Mouse (Mus musculus) left cerebral cortex, postnatal 25 days (tissue): ENCODE data around the gene Cdh26. TPM values are rescaled to one million over a fixed set of nuclear protein-coding genes. Genes with fewer than 3 reads are reported as not detected.

Experiments
- DNase-seq, 2 experiments: peaks; one replicate each; pipeline ENCODE4 v3.0.0; 2022; ENCODE audit warnings: low spot score in 2 of 2, mixed read lengths in 1 of 2
- intact Hi-C: fragments of 180-260 bp; cut with DNase I; formaldehyde crosslinking; loops from one replicate; pipeline ENCODE4 v1.15.1; 2025
- total RNA-seq, 2 experiments: library from RNA; stranded (reverse); gene quantifications; 2 replicates each; pipeline ENCODE4 v1.2.3; 2021

Gene Cdh26
- total RNA-seq, 2 experiments from 2014 or later: 0.37 TPM; not detected in 1

GRCm38 (mm10) chr2:178497900-178498299 lies 67.6 kb downstream of the Cdh26 start:
- intact Hi-C loops: no loop called here
- no peak for DNase-seq

DNA sequence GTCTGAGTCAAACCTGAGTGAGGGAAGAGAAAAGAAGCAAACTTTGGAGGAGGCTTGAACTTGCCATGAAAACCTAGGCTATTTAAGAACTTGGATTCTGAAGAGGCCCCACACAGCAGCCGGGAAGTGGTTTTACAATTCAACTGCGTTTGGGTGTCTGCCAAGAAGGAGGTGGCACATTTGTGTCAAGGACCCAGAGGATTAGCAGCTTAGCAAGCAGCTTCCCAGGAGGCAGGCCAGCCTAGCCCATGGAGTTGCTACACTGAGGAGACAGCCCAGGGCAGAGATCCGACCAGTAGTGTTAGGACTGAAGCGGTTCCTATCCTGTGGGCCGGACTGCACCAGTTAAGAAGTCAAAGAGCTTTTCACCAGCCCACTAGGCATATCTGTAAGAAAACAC lies 68.1 kb downstream of the Cdh26 start:
- intact Hi-C loops: no loop called here
- peak; percentile 26 to 71 for DNase-seq

- intact Hi-C loops: loop anchor here (10.0 kb wide), 2 partner anchors 252 to 382 kb away; no protein-coding TSS in a partner anchor
- DNase-seq: no peak
Observed at GRCm38 (mm10) chr2:178502469-178502868, 72.1 kb downstream of the Cdh26 start.

GRCm38 (mm10) chr2:178506056-178506455 lies 75.7 kb downstream of the Cdh26 start:
- DNase-seq: peak in 1 of 2 experiments; percentile 35
- intact Hi-C loops: loop anchor here (5.0 to 10.0 kb wide), 5 partner anchors 79 to 1371 kb away; no protein-coding TSS in a partner anchor

DNA sequence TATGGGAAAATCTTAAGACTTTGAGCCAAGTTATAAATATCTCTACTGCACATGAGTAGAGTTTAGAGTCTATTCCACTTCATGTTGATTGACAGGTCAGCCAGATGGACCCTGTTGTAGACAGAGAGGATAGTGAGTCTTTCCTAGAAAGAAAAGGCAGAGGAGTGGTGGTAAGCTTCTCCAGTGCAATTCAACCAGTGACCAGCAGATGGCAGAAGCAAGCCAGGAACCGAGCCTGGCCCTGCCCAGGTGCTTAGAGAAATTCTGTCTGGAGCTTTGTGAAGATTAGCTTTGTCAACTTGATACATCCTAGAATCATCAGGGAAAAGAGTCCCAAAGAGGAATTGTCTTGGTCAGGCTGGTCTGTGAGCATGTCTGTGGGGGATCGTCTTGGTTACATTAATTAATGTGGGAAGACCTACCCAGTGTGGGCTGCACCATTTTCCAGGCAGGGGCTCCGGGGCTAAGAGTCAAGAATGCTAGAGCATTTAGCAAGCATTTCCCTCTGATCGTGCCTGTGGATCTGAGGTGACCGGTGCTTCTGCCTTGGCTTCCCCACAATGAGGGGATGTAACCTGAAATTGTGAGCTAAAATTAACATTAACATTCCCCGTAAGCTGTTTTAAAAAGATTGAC lies 77.2 kb downstream of the Cdh26 start:
- DNase-seq: peak; percentile 81 to 85
- intact Hi-C loops: loop anchor here (2.0 to 10.0 kb wide), 6 partner anchors 80 to 1370 kb away; no protein-coding TSS in a partner anchor

GRCm38 (mm10) chr2:178508279-178508678 lies 77.9 kb downstream of the Cdh26 start:
- intact Hi-C loops: loop anchor here (2.0 to 10.0 kb wide), 6 partner anchors 81 to 1369 kb away; no protein-coding TSS in a partner anchor
- DNase-seq: no peak

GRCm38 (mm10) chr2:178513043-178513442 lies 82.7 kb downstream of the Cdh26 start:
- intact Hi-C loops: no loop called here
- DNase-seq: no peak

- intact Hi-C loops: no loop called here
Observed at GRCm38 (mm10) chr2:178513636-178514071, 83.3 kb downstream of the Cdh26 start.

GRCm38 (mm10) chr2:178516421-178516820 lies 86.1 kb downstream of the Cdh26 start:
- intact Hi-C loops: no loop called here
- DNase-seq: no peak

More at GRCm38 (mm10) chr2:178513636-178514071, 83.3 kb downstream of the Cdh26 start:
- DNase-seq: peak; percentile 29 to 39

GRCm38 (mm10) chr2:178516941-178517340 lies 86.6 kb downstream of the Cdh26 start:
- intact Hi-C loops: no loop called here

GRCm38 (mm10) chr2:178519321-178519720 lies 89.0 kb downstream of the Cdh26 start:
- intact Hi-C loops: no loop called here
- no peak for DNase-seq

More at GRCm38 (mm10) chr2:178516941-178517340, 86.6 kb downstream of the Cdh26 start:
- DNase-seq: no peak

GRCm38 (mm10) chr2:178520216-178520615 lies 89.9 kb downstream of the Cdh26 start:
- no peak for DNase-seq
- intact Hi-C loops: no loop called here

- no peak for DNase-seq
- intact Hi-C loops: no loop called here
Observed at GRCm38 (mm10) chr2:178522331-178522730, 92.0 kb downstream of the Cdh26 start.

DNA sequence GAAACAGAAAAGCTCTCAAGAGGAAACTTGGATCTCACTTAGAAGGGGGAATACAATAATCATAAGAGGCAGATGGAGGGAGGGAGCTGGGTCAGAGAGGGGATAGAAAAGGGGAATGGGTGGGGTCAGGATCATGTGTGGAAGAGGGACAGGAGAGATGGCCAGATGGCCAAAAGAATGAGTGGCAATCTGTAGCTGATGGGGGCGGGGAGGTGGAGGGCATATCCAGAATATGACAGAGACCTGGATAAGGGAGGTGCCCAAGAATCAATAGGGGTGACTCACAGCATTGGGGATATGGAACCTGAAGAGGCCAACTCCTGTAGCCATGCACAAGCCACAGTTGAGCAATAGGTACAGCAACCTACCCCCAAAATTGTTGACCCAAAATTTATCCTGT lies 92.5 kb downstream of the Cdh26 start:
- no peak for DNase-seq

DNA sequence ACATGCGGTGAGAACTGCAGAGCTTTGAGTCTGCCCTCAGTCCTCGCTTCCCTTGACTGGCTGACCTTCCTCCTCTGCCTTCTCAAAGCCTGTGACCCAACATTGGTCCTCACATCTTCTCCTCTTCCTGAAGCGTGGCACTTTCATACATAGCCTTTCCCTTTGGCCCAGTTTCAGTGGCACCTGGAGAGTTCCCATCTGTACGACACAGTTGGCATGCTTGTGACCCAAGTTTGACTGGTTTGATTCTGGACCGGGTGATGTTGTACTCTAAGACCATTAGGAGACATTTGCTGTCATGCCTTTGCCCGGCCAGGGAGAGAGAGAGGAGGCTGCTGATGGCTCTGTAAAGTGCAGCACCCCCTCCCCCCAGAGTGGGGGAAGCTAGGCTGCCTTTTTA lies 96.4 kb downstream of the Cdh26 start:
- intact Hi-C loops: no loop called here

More for the DNA sequence above, 92.5 kb downstream of the Cdh26 start:
- intact Hi-C loops: no loop called here

DNA sequence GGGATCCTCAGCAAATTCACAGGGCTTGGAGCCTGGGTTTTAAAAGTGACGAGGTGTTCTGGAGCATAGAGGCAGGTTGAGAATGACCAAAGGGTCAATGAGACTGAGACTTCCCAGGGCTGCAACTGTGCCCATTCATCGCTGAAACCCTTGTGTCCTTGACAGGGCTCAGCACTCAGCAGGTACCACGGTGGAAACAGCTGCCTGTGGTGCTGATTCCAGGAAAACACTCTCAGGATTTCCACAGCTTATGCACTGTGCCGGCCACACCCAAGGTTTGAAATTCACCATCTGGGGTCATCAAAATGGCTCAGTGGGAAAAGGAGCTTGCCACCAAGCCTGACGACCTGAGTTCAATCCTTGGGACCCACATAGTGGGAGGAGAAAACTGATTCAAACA lies 100.9 kb downstream of the Cdh26 start:
- DNase-seq: no peak
- intact Hi-C loops: no loop called here

More for the DNA sequence above, 96.4 kb downstream of the Cdh26 start:
- DNase-seq: no peak

- DNase-seq: no peak
- intact Hi-C loops: no loop called here
Observed at GRCm38 (mm10) chr2:178536574-178536973, 106.2 kb downstream of the Cdh26 start.
